Mouse (Mus musculus) adrenal gland, adult 18-20 months (tissue): ENCODE data around the gene Atp1a1. TPM values are rescaled to one million over a fixed set of nuclear protein-coding genes. Genes with fewer than 3 reads are reported as not detected.

Source experiments
- DNase-seq, 2 experiments: peaks; one replicate each; pipeline ENCODE4 v3.0.0; 2021 to 2022; ENCODE audit warnings: low spot score in 2 of 2
- total RNA-seq, 2 experiments: library from RNA; stranded (reverse); gene quantifications; 1 replicate in 1 of 2; 2 replicates in 1 of 2; pipeline ENCODE4 v1.2.3; 2021

Gene Atp1a1
- total RNA-seq, 2 experiments from 2014 or later: 737 to 778 TPM

- no peak for DNase-seq
Observed at GRCm38 (mm10) chr3:101611813-101612491, 7.5 kb upstream of the Atp1a1 start.

- DNase-seq: no peak
Observed at GRCm38 (mm10) chr3:101611012-101611812, 6.7 kb upstream of the Atp1a1 start.

- no peak for DNase-seq
Observed at GRCm38 (mm10) chr3:101609302-101609701, 4.8 kb upstream of the Atp1a1 start.

- DNase-seq: no peak
Observed at GRCm38 (mm10) chr3:101606861-101607455, 2.5 kb upstream of the Atp1a1 start.

- no peak for DNase-seq
Observed at GRCm38 (mm10) chr3:101605721-101606120, 1.2 kb upstream of the Atp1a1 start.

GRCm38 (mm10) chr3:101605291-101605690 is 807 bp upstream of the Atp1a1 start:
- DNase-seq: no peak

GRCm38 (mm10) chr3:101603661-101604549 is 579 bp downstream of the Atp1a1 start:
- DNase-seq: peak; percentile 77 to 82

- peak in 1 of 2 experiments; percentile 21 for DNase-seq
Observed at GRCm38 (mm10) chr3:101603194-101603593, 1.3 kb downstream of the Atp1a1 start.

GRCm38 (mm10) chr3:101602511-101603055 is 1.9 kb downstream of the Atp1a1 start:
- no peak for DNase-seq

- DNase-seq: peak in 1 of 2 experiments; percentile 26
Observed at GRCm38 (mm10) chr3:101601687-101602086, 2.8 kb downstream of the Atp1a1 start.

- no peak for DNase-seq
Observed at GRCm38 (mm10) chr3:101601003-101601525, 3.4 kb downstream of the Atp1a1 start.

GRCm38 (mm10) chr3:101599920-101600741 is 4.4 kb downstream of the Atp1a1 start:
- DNase-seq: no peak

GRCm38 (mm10) chr3:101599191-101599919 is 5.1 kb downstream of the Atp1a1 start:
- no peak for DNase-seq

GRCm38 (mm10) chr3:101598231-101598905 is 6.1 kb downstream of the Atp1a1 start:
- peak in 1 of 2 experiments; percentile 33 for DNase-seq

GRCm38 (mm10) chr3:101597317-101598096 is 7.0 kb downstream of the Atp1a1 start:
- no peak for DNase-seq

GRCm38 (mm10) chr3:101596686-101597085 is 7.8 kb downstream of the Atp1a1 start:
- no peak for DNase-seq

GRCm38 (mm10) chr3:101595866-101596630 is 8.4 kb downstream of the Atp1a1 start:
- DNase-seq: no peak
